Mouse (Mus musculus) hindbrain, embryonic 12.5 days (tissue): ENCODE results near the gene Kat6b. TPM values are rescaled to one million over a fixed set of nuclear protein-coding genes. Genes with fewer than 3 reads are reported as not detected.
"Not testable (repeated sequence)": the region's sequence is repeated elsewhere in the genome, so short reads cannot be mapped to it uniquely, and the experiment has no call there.

Source experiments
- ATAC-seq: fragments of 200-750 bp; cut with Nextera tagmentation; 2 replicates; pipeline ENCODE4 v1.8.0; 2017; ENCODE audit warnings: moderate TSS enrichment; ENCODE audit not compliant: low FRiP score
- H3K27ac ChIP-seq: fragments of 300-500 bp; sonication (generic); 2 replicates; pipeline ENCODE4 v1.5.1; 2016; ENCODE audit warnings: mild to moderate bottlenecking
- H3K27me3 ChIP-seq: fragments of 300-500 bp; sonication (generic); 2 replicates; pipeline ENCODE4 v1.6.1; 2016; ENCODE audit warnings: mild to moderate bottlenecking
- H3K36me3 ChIP-seq: fragments of 300-500 bp; sonication (generic); 2 replicates; pipeline ENCODE4 v1.6.1; 2016; ENCODE audit warnings: mild to moderate bottlenecking
- H3K4me1 ChIP-seq: fragments of 300-500 bp; sonication (generic); 2 replicates; pipeline ENCODE4 v1.6.1; 2016
- H3K4me2 ChIP-seq: fragments of 300-500 bp; sonication (generic); replicated peaks from 2 replicates; pipeline ENCODE4 v1.6.1; 2016; ENCODE audit warnings: mild to moderate bottlenecking
- H3K4me3 ChIP-seq: fragments of 300-500 bp; sonication (generic); 2 replicates; pipeline ENCODE4 v1.5.1; 2016; ENCODE audit warnings: mild to moderate bottlenecking
- H3K9ac ChIP-seq: fragments of 300-500 bp; sonication (generic); 2 replicates; pipeline ENCODE4 v1.6.1; 2016; ENCODE audit warnings: mild to moderate bottlenecking, moderate library complexity
- H3K9me3 ChIP-seq: fragments of 300-500 bp; sonication (generic); replicated peaks from 2 replicates; pipeline ENCODE4 v1.6.1; 2016; ENCODE audit warnings: mild to moderate bottlenecking
- WGBS: fragments of 180-500 bp; shearing (Covaris S2); methylation state at CpG from one replicate; pipeline ENCODE4 v1.1.7; 2016; 5-methylcytosine and 5-hydroxymethylcytosine counted together
- polyA plus RNA-seq: library from polyadenylated mRNA; unstranded; fragments of >200 nt; fragmentation: Nextera tagmentation; extraction: Ambion mirVana; gene quantifications from 2 replicates; pipeline ENCODE4 v1.2.1, GENCODE M21; 2016

The Kat6b gene
- polyA plus RNA-seq, 1 experiment from 2014 or later: 27.1 TPM

GRCm38 (mm10) chr14:21487135-21487534 is 5.9 kb downstream of the Kat6b start:
- 96% methylated on average over 2 of the region's 2 CpGs for WGBS
- H3K36me3 ChIP-seq, H3K9me3 ChIP-seq, H3K4me3 ChIP-seq, H3K27ac ChIP-seq, ATAC-seq, H3K4me1 ChIP-seq, H3K4me2 ChIP-seq, H3K27me3 ChIP-seq, H3K9ac ChIP-seq: not testable (repeated sequence)

- H3K36me3 ChIP-seq, H3K27me3 ChIP-seq, H3K9me3 ChIP-seq, H3K9ac ChIP-seq, H3K4me3 ChIP-seq, H3K4me2 ChIP-seq, H3K4me1 ChIP-seq: not testable (repeated sequence)
- ATAC-seq: 0 out of 2 replicates have a peak, but pooled peaks have one; percentile 8
- 67% methylated on average over 9 of the region's 9 CpGs for WGBS
- H3K27ac ChIP-seq: peak overlapping the region; percentile 44; the same call in 1 of the 2 replicates
These were observed 7.3 kb downstream of the Kat6b start for GRCm38 (mm10) chr14:21488426-21489115.

- H3K27ac ChIP-seq: peak overlapping the region; percentile 44; the same call in 1 of the 2 replicates
- no peak overlapping the region for H3K4me2 ChIP-seq
- no peak overlapping the region for H3K4me3 ChIP-seq
- H3K36me3 ChIP-seq: no peaks in the 10 kb centered on the region
- no peaks in the 10 kb centered on the region for H3K9me3 ChIP-seq
- H3K4me1 ChIP-seq: peaks cover 5% of the 10 kb centered on the region; the same call in 1 of the 2 replicates
- WGBS: 39% methylated on average over 3 of the region's 3 CpGs
- ATAC-seq: peak; percentile 46
- H3K27me3 ChIP-seq: no peaks in the 10 kb centered on the region
- no peak overlapping the region for H3K9ac ChIP-seq
These were observed 7.9 kb downstream of the Kat6b start for GRCm38 (mm10) chr14:21489116-21489485.

- no peak for ATAC-seq
- Histone ChIP-seq H3K36me3 (no peaks in the 10 kb centered on the region), H3K27me3 (no peaks in the 10 kb centered on the region), H3K4me1 (peaks cover 5% of the 10 kb centered on the region; the same call in 1 of the 2 replicates), H3K9ac (no peak overlapping the region), H3K27ac (no peak overlapping the region), H3K4me3 (no peak overlapping the region), H3K9me3 (no peaks in the 10 kb centered on the region), H3K4me2 (no peak overlapping the region)
- 71% methylated on average over 4 of the region's 4 CpGs for WGBS
These were observed 8.9 kb downstream of the Kat6b start for GRCm38 (mm10) chr14:21490141-21490540.

GRCm38 (mm10) chr14:21498361-21498996 is 17.2 kb downstream of the Kat6b start:
- Histone ChIP-seq H3K27me3 (no peaks in the 10 kb centered on the region), H3K27ac (peak overlapping the region; percentile 99), H3K36me3 (no peaks in the 10 kb centered on the region), H3K9me3 (no peaks in the 10 kb centered on the region), H3K4me1 (peaks cover 25% of the 10 kb centered on the region), H3K4me3 (peak overlapping the region; percentile 93), H3K4me2 (peak overlapping the region; percentile 72), H3K9ac (peak overlapping the region; percentile 94)
- ATAC-seq: no peak
- 4% methylated on average over 7 of the region's 7 CpGs for WGBS

- under 1% methylated on average over 32 of the region's 33 CpGs for WGBS
- no peak for ATAC-seq
- H3K9ac ChIP-seq: peak overlapping the region; percentile 94
These were observed 17.9 kb downstream of the Kat6b start for GRCm38 (mm10) chr14:21499011-21499581.

GRCm38 (mm10) chr14:21499631-21500153 is 18.5 kb downstream of the Kat6b start:
- Histone ChIP-seq H3K9me3 (no peaks in the 10 kb centered on the region), H3K4me3 (peak overlapping the region; percentile 93), H3K27me3 (no peaks in the 10 kb centered on the region), H3K27ac (peak overlapping the region; percentile 99), H3K36me3 (no peaks in the 10 kb centered on the region), H3K9ac (peak overlapping the region; percentile 94), H3K4me1 (peaks cover 25% of the 10 kb centered on the region), H3K4me2 (peak overlapping the region; percentile 72)
- under 1% methylated on average over 44 of the region's 57 CpGs for WGBS
- peak; percentile 17; the same call in 1 of the 2 replicates for ATAC-seq

More at GRCm38 (mm10) chr14:21499011-21499581, 17.9 kb downstream of the Kat6b start:
- H3K27ac ChIP-seq: peak overlapping the region; percentile 99
- H3K36me3 ChIP-seq: no peaks in the 10 kb centered on the region
- no peaks in the 10 kb centered on the region for H3K27me3 ChIP-seq
- H3K9me3 ChIP-seq: no peaks in the 10 kb centered on the region
- peak overlapping the region; percentile 93 for H3K4me3 ChIP-seq
- H3K4me2 ChIP-seq: peak overlapping the region; percentile 72
- peaks cover 25% of the 10 kb centered on the region for H3K4me1 ChIP-seq

- no peaks in the 10 kb centered on the region for H3K27me3 ChIP-seq
- H3K4me3 ChIP-seq: peak overlapping the region; percentile 93
- peak overlapping the region; percentile 99 for H3K27ac ChIP-seq
- H3K9ac ChIP-seq: peak overlapping the region; percentile 94
- H3K9me3 ChIP-seq: no peaks in the 10 kb centered on the region
- H3K4me2 ChIP-seq: peak overlapping the region; percentile 72
- peak; percentile 97 for ATAC-seq
- peaks cover 25% of the 10 kb centered on the region for H3K4me1 ChIP-seq
- under 1% methylated on average over 73 of the region's 75 CpGs for WGBS
- no peaks in the 10 kb centered on the region for H3K36me3 ChIP-seq
These were observed 19.2 kb downstream of the Kat6b start for GRCm38 (mm10) chr14:21500154-21501047.

GRCm38 (mm10) chr14:21501048-21501657 is 19.9 kb downstream of the Kat6b start:
- Histone ChIP-seq H3K9ac (peak overlapping the region; percentile 83), H3K36me3 (no peaks in the 10 kb centered on the region), H3K4me2 (peak overlapping the region; percentile 57), H3K4me1 (peaks cover 25% of the 10 kb centered on the region), H3K9me3 (no peaks in the 10 kb centered on the region), H3K27ac (peak overlapping the region; percentile 99), H3K27me3 (no peaks in the 10 kb centered on the region), H3K4me3 (peak overlapping the region; percentile 93)
- WGBS: 2% methylated on average over 34 of the region's 38 CpGs
- ATAC-seq: peak; percentile 8

- H3K36me3 ChIP-seq: no peaks in the 10 kb centered on the region
- no peaks in the 10 kb centered on the region for H3K27me3 ChIP-seq
- no peak overlapping the region for H3K4me3 ChIP-seq
- WGBS: 84% methylated on average over 4 of the region's 4 CpGs
- no peak overlapping the region for H3K27ac ChIP-seq
- H3K4me1 ChIP-seq: peaks cover 17% of the 10 kb centered on the region
- no peak overlapping the region for H3K4me2 ChIP-seq
- ATAC-seq: no peak
- H3K9me3 ChIP-seq: no peaks in the 10 kb centered on the region
- H3K9ac ChIP-seq: no peak overlapping the region
These were observed 23.8 kb downstream of the Kat6b start for GRCm38 (mm10) chr14:21505036-21505435.

- no peak overlapping the region for H3K9ac ChIP-seq
- no peak overlapping the region for H3K4me3 ChIP-seq
- no peak overlapping the region for H3K27ac ChIP-seq
- no peaks in the 10 kb centered on the region for H3K27me3 ChIP-seq
- H3K9me3 ChIP-seq: no peaks in the 10 kb centered on the region
- H3K36me3 ChIP-seq: no peaks in the 10 kb centered on the region
- peaks cover 10% of the 10 kb centered on the region; the same call in 1 of the 2 replicates for H3K4me1 ChIP-seq
- H3K4me2 ChIP-seq: no peak overlapping the region
- 91% methylated on average over 5 of the region's 5 CpGs for WGBS
- ATAC-seq: no peak
These were observed 25.8 kb downstream of the Kat6b start for GRCm38 (mm10) chr14:21507046-21507445.
